Mouse (Mus musculus): Measurements from ENCODE around the gene Lcmt1.
A peak's percentile ranks its signal among the peaks of the same experiment; 100 is the strongest.

Lcmt1 gene

GRCm38 (mm10) chr7:123461316-123461715, 91.7 kb downstream of the Lcmt1 start:
- no peak for DNase-seq

- DNase-seq, result no peak
Observed at GRCm38 (mm10) chr7:123462070-123462501, 92.5 kb downstream of the Lcmt1 start, which contains the start of gene Aqp8. Gene Aqp8, plus strand, starts transcription at chr7:123462291.

DNA sequence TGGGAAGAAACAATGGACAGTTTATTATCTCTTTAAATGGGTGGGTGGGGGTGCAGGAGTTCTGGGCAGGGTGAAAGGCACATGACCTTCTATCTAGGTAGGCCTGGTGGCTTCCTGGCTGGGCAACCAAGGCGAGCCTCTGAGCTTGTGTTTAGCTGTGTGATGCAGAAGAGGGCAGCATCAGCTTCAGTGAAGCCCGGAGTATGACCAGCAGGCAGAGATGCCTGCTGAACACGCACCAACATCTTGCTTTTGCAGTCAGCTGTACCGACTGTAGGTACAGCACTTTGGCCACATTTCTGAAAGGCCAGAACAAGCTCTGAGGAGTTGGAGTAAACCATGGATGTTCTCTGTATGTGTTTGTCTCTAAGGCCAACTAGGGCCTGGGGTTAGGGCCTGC, 94.0 kb downstream of the Lcmt1 start:
- DNase-seq, result no peak

DNA sequence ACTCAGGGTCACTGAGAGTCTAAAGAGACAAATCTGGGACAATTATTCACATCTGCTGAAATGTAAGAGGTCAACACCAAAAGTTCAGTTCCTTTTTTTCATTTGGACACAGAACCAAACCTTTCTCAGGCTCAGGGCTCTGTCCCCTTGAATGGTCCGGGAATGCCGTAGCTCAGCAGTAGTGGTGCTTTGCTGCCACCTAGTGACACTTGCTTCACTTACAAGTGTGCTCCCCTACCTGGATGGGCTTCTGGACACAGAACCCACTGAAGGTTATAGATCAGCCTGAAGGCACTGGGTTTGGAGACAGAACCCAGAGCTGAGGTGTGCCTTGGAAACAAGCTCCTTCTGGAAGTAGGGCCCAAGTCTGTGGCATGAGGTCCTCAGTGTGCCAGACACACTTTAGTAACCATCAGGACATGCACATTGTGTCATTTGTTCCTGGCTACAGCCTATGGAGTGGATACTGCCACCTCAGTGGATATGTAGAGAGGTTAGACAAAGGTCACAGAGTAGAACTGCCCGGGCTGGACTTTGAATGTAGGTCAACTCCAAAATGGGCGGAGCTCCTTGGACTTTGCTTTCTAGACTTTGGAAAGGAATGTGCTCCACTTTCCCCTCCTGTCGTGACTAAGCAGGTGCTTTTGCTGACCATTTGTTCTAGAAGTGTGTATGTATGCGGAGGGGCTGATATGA, 96.3 kb downstream of the Lcmt1 start:
- DNase-seq, result peak; percentile 58

GRCm38 (mm10) chr7:123467961-123468360, 98.4 kb downstream of the Lcmt1 start:
- DNase-seq, result no peak
